Mouse (Mus musculus) layer of hippocampus, adult 9-10 months (tissue): Measurements from ENCODE around the gene Xdh.

ENCODE experiments used
- DNase-seq: peaks from one replicate; pipeline ENCODE4 v3.0.0; 2022; ENCODE audit warnings: low spot score

The Xdh gene

DNA sequence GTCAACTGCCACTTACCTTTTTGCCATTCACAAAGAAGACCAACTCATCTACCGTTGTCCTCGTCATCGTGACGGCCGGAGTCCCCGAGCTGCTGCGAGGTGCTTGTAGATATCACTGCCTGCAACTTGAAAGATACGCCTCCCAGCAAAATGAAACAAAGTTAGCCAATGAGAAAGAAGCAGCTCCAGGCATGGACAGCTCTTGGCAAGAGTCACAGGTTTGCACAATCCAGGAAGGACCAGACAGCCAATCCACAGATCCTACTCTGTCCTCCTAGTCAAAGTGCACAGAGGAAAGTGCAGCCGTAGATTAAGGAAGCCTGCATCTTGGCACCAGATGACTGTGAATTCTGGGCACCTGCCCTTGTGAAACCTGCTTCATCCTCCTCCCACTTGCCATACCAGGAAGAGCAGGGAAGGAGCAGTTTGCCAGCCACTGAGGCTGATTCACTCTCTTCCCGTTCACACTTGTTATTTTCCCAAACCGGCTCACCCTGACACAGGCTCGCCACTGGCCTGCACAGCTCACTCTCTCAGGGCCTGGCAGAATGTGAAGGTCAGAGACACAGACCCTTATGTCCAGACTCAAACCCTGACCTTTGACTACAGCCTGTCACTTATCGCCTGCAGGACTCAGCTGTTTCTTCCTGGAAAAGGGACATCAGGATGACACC is at the start of gene Xdh:
TSS of gene Xdh (minus strand) at position 135 of the 674 bp plus-strand sequence.
- DNase-seq: no peak

DNA sequence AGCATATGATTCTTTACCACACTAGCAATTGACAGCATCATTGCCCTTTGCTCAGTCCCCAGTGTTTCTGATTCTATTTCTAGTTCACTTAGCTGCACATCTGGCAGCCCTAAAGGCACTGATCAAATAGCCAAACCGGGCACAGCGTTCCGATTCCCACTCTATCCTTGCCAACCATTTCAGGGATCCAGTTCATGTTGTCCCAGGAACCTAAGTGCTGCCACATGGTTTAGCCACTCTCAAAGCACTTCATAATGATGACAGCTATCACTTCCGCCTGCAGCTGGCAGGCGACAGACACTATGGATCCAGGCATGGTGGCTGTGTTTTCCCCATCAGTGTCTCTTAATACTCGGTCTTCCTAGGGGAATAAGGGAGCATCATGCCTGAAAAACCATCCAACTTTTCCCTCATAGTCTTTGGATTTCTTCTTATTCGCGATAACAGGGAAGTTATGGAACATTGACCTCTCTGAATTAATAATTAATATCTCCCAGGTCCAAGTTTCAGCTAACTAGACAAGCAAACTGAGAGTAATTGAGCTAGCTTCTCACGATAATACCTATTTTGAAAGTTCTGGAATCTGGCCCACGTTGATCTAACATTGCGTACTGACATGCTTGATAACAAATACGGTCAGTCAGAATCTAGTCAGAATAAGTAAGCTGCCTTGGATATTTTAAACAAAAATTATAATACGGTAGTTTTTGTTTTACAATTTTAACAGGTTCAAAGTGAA is 46.1 kb upstream of the Xdh start:
- no peak for DNase-seq

DNA sequence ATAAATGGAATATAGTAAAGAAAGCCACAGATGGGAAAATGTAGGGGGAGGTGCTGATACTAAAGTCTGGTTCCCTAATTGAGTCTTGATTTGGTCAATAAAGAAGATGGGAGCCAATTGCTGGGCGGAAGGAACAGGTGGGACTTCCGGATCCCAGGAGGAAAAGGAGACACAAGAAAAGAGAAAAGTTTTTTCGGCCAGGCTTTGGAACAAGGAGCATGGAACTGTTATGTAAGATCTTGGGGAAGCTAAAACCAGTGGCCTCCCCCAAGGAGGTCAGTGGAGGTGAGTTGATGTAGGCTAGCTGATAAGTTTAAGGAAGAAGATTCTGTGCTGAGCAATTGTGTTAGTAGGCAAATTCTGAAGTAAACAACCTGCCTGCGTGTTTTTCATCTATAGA is 41.3 kb upstream of the Xdh start:
- DNase-seq: no peak

DNA sequence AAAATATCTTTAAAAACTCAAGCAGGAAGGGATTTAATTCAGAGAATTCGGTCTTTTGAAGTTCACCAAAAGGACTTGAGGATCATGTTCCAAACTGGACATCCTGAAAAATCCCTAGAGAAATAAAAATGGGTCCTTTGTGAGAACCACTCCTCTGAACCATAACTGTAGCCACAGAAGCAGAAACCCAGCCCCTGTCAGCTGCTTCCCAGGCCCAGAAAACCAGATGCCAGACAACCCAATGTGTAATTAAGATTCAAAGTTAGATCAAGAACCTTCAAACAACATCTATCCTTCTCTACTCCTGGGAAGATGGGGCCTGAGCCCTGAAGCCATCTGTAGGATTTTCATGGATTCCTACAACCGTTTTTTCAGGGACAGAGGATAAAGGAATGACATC is 36.6 kb upstream of the Xdh start:
- no peak for DNase-seq

DNA sequence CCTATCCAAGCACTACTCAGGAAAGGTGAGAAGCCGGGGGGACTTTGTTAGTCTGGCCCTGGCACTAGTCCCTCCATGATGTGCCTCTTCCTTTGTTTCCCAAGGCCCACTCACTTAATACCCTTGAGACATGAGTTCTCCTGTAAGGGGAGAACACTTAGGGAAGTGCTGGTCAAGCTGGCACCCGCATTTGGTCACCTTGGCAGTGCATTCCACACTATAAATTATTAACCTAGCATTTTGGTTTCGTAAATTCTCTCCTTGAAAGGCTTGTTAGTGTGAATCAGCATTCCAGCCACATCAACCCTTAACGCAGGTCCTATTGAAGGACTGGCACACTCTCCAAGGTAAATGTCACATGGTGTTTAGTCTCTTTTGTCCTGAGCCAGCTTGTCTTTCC is 35.9 kb upstream of the Xdh start:
- no peak for DNase-seq

DNA sequence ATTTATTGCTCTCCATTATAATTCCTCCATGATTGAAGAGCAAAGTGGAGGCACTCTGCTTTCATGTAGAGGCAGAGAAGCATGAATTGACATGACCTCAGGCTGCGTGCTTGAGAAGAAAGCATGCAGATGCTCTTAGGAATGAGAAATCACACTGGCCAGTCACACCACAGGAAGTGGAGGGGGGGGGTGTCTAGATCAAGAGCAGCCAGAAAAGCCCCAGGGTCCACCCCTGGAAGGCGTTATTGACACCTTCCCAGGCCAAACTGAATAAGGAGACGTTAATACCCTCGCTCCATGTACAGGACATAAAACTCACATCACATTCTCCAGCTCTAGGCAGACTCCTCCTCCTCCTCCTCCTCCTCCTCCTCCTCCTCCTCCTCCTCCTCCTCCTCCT is 34.5 kb upstream of the Xdh start:
- DNase-seq: no peak

DNA sequence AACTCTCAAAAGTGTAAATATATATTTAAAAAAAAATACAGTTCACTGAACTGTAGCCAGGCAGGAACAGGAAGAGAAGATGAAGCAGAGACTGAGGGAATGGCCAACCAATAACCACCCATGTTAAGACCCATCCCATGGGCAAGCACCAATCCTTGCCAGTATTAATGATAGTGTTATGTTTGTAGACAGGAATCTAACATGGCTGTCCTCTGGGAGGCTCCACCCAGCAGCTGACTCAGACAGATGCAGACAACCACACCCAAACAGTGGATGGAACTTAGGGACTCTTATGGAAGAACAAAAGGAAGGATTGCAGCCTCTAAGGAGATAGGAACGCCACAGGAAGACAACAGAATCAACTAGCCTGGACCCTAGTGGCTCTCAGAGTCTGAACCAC is 32.9 kb upstream of the Xdh start:
- DNase-seq: no peak

DNA sequence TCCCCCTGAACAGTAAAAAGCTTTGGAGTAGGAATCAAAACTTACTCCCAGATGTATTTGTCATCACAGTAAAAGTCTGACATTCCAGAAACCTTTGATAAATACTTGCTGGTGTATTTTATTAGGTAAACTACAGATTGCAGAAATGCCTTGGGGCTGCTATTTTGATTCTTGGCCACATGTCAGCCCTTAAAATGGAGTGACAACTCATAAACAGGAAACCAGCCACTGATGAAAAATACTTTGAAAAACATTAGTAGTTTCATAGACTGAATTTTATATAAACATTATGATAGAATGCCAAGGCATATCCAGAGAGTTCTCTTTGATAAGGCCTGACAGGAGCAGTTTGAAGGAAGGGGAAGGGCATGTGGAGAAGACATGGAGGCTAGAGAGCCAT is 26.1 kb upstream of the Xdh start:
- DNase-seq: no peak

DNA sequence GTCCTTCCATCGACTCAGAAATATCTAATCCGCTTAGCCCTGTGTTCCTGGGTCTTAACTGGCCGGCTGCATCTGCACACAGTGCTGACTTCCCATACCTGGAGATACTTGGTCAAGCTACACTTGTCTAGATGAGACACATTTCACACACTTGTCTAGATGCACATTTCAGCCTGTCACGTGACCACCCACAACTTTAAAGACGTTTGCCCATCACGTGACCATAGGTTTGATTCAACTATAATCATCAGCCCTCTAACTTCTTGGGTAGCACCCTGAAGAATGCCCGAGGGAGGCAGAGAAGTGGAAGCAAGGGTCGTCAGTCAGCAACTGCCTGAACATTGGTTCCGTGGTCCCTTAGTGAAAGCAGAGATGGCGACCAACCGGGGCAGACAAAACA is 22.7 kb upstream of the Xdh start:
- DNase-seq: no peak

DNA sequence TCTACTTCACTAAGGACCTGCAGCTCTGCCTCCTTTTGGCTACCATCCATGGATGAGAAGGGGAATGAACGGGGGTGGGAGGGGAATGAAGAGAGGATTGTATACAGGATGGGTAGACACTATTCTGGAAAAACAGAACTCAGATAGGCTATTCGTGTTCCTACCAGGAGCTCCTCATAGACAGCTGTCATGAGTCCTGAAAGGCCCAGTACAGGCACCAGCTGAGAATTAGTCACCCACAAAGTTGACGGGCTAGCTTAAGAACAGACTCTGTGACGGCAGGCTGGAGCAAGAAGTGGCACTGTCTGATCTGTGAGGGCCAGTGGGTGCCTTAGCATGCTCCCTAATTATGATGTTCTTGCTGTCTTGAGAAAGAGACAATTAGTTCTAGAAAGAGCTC is 21.3 kb upstream of the Xdh start:
- no peak for DNase-seq

DNA sequence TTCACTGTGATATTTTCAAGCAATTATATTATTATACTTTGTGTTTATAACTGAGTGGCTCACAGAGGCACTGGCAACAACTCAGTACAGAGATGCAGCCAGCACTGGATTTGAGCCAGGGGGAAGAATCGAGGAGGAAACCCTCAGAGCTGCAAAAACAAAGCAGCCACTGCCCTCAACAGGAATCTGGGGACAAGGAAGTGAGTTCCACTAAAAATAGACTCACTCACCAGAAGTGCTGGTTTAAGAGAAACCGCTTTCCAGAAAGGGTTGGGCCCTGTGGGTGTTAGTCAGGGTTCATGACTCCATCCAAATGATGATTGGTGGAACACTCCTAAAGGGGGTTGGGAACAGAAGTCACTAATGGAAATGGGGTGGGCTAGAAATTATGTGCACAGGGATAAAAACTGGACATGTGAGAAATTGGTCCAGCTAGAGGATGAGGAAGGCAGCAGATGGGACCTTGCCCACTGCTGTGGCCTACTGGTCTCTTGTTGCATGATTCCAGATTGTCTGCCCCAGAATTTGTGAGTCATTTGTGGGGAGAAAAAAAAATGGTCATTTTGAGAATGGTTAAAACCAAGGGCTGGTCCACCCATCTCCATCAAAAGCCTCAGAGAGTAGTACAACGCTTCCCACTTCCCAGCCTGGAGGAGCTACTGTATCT is 20.5 kb upstream of the Xdh start:
- DNase-seq: no peak

DNA sequence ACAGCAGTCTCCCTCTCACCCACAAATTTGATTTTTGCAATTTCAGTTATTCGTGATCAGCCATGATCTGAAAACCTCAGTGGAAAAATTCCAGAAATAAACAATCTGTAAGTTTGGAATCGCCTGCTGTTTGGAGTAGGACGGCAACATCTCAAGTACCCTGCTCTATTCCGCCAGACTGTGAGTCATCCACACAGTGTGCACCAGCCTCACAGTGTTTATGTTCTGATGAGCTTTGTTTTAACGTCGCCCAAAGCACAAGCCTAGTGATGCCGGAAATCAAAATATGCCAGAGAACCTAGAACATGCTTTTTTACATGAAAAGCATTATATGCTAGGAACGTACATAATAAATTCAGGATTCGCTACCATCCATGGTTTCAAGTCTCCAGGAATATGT is 14.9 kb upstream of the Xdh start:
- no peak for DNase-seq

DNA sequence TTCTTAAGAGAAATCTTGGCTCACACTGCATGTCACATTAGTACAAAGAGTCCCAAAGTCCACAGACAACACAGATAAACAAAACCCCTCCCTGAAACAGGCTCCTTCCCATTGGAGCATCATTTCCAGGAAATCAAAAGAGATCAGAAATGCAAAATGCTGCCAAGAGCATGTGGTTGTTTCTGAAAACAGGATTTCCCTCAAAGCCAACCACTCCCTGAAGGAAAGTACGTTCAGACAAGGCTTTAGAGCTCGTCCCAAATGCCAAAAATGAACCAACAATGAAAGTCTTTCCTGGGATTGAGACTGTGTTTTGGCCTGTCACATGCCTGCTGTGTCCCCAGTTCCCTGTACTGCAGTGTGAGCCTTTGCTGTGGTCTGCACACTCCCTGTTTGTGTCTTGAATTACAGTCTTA is 12.6 kb upstream of the Xdh start:
- no peak for DNase-seq

DNA sequence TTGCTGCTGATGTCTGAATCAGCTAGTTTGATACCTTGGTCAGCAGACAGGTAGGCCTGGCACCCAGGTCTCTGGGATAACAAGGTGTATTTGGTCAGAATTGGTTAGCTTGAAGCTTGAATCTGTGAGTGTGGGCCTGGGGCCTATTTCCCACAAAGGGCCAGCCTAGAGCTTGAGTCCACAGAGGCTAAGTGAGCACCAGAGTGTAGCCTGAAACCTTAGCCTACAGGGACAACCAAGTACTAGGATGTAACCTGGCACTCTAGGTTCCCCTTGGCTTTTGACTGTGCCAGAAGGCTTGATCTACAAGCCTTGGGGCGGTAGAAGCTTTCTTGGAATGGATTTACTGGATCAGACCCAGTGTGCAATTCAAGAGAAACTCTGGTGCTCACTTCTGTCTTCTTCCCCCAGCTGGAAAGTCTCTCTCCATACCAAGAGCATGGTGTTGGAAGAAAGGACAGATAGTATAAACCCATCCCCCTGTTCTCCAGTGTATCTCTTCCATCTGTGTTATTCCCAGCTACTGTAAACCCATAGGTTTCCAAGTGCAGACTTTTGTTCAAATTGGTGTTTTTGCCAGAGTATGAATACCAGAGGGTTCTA is 11.9 kb upstream of the Xdh start:
- no peak for DNase-seq

DNA sequence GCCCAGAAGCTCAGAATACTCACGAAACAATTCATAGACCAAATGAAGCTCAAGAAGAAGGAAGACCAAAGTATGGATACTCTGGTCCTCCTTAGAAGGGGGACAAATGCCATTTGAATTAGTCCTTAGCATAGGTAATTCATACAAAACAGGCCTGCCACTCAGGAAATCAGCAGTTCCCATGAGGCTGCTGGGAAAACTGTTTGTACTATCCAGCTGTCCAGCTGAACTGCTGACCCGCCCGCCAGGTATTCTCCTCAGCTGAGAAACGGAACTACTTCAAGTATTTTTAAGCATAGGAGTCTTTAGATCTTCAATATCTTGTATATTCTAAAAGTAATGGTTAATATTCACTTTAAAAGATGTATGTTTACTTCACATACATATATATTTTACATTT is 10.7 kb upstream of the Xdh start:
- DNase-seq: no peak

DNA sequence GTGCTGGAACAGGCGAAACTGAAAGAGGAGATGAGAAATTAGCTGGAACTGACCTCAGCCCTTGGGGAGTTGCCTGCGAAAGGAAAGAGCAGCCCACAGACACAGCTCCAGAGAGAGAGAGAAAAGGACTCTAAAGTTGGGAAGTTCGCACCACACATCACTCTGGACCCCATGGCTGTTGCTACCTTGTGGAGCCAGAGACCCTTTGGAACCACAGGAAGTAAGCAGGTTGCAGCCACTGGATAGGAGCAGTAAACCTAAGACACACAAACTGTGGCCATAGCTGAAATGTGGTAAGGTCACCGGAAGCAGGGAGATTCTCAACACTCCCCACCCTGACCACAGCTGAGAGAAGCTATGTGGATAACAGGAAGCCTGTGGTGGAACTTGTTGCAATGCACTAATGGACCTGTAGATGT is 2.1 kb upstream of the Xdh start:
- no peak for DNase-seq

DNA sequence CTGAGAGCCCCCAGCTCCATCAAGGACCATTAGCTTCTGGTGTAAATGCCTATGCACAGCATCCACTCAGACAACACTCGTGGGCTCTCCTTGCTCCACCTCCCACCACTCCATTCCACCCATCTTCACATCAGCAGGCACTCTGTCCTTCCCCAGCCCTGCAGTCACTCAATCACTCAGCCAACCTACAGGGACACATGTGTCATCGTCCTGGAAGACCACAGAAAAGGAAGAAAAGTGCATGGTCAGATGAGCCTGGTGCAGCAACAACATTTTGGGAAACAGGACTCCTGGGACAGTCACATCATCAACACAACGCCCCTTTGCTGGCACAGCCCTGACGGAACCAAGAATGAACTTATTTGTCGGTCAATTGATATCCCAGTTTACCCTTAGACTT is 974 bp upstream of the Xdh start:
- no peak for DNase-seq

DNA sequence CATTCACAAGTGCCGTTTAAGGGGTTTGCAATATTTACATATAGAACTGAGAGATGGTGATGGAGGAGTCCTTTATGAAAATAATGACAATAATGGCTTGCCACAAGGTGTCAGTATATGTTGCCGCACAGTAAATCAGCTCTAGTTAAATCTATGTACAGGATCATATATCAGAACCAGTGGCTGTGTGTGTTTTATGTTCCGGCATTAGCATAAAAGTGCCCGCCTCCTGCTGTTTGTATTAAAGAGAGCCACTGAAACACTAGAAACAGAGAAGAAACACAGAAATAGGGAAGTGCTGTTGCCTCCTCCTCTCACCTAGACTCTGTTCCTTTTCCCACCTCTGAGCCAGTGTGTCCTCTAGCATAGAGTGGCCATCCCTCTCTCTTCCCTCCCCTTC is 498 bp downstream of the Xdh start:
- no peak for DNase-seq

DNA sequence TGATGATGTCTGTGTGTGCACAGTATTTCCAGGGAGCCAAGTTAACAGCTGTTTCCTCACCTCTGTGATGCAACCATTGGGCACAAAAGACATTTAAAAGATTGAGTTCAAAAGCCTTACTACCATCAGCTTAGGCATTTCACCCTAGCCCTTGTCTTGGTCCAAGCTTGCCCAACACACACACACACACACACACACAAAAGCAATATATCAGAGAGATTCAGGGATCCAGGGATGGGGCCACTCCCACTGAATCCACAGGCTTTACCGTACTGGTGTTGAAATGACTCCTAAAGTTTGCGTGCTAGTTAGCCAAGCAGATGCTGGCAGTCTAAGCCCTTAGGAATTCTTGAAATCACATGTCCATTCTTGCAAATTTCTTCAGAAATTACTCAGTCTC is 1.2 kb downstream of the Xdh start:
- DNase-seq: no peak

DNA sequence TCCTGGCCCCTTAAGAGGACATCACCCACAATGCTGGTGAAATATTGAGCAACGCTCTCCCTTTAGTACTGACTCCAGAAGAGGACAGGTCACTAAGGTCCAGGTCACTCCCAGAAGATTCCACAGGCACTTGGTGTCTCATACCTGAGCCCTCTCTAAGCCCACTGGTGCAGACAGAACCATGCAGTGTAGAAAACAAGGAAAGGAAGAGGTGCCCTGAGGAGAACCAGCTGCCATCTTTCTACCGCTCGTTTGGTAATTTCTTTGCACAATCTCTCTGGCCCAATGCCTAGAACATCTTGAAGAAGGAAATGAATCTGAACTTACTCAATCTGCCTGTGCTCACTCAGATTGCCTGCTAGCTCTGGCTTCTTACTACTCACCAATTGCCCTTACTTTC is 2.0 kb downstream of the Xdh start:
- DNase-seq: peak; percentile 37

DNA sequence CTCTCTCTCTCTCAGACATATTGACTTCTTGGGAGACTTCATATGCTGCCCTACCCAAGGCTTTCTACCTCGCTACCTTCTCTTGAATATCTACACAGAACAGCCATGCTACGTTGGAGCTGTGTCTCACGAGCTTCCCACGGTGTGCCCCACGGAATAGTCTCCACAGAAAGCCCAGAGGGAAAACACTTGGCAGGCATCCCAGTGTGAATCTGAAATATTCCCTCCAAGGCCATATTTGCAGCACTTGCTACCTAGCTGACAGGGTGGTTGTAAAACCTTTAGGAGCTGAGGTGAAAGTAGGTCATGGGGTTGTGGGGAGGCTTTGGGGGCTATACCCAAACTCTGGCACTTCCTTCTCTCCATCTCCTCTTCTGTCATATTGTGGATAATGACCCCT is 3.1 kb downstream of the Xdh start:
- DNase-seq: no peak

DNA sequence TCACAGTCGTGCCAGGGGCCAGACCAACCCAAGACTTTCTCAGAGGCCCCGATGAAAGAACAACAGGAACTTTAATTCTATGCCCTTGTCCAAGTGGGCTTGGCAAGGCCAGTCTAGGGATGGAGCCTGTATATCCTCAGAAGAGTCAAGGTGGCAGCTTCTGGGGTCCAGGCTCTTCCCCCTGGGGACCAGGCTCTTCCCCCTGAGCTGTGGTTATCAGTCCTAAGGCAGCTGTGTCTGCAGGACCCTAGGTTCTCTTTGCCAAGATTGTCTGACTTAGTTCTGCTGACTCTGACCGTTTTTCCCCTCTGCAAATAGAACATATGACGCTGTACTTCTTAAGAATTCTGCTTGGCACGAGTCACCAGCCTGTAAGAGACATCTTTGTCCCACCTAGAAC is 5.3 kb downstream of the Xdh start:
- DNase-seq: no peak
